Mouse (Mus musculus) spleen, adult 2 months (tissue): ENCODE results near the gene Hnrnpa2b1. TPM values are rescaled to one million over a fixed set of nuclear protein-coding genes. Genes with fewer than 3 reads are reported as not detected.
A peak's percentile ranks its signal among the peaks of the same experiment; 100 is the strongest.

ENCODE experiments used
- DNase-seq, 2 experiments: peaks; one replicate each; pipeline versions ENCODE4 v3.0.0 to v3.0.0-alpha.2; 2012 to 2021; ENCODE audit warnings: low spot score in 2 of 2, low read depth in 1 of 2
- H3K27ac ChIP-seq: fragments of 200-500 bp; 2 replicates; pipeline ENCODE4 v1.5.1; 2012; ENCODE audit warnings: low read length, inconsistent platforms; ENCODE audit not compliant: insufficient read depth
- H3K27me3 ChIP-seq: fragments of 200-500 bp; 2 replicates; pipeline ENCODE4 v1.6.1; 2012; ENCODE audit warnings: mild to moderate bottlenecking, moderate library complexity, low read length, inconsistent platforms; ENCODE audit not compliant: control insufficient read depth, insufficient read depth
- H3K36me3 ChIP-seq: fragments of 200-500 bp; 2 replicates; pipeline ENCODE4 v1.6.1; 2012; ENCODE audit warnings: mild to moderate bottlenecking, low read length, inconsistent platforms; ENCODE audit not compliant: control insufficient read depth, insufficient read depth
- H3K4me1 ChIP-seq: fragments of 200-500 bp; 2 replicates; pipeline ENCODE4 v1.6.1; 2011; ENCODE audit warnings: inconsistent platforms; ENCODE audit not compliant: control insufficient read depth, insufficient read depth, insufficient read length
- H3K4me3 ChIP-seq: fragments of 200-500 bp; 2 replicates; pipeline ENCODE4 v1.5.1; 2011; ENCODE audit warnings: mild to moderate bottlenecking, inconsistent platforms; ENCODE audit not compliant: insufficient read depth, insufficient read length; ENCODE audit errors: extremely low read depth
- CTCF ChIP-seq: fragments of 200-500 bp; IDR thresholded peaks from 2 replicates; pipeline ENCODE4 v1.5.1; 2011; ENCODE audit warnings: mild to moderate bottlenecking, inconsistent platforms; ENCODE audit not compliant: insufficient read depth, insufficient read length, insufficient replicate concordance; ENCODE audit errors: extremely low read depth
- POLR2A ChIP-seq: fragments of 200-500 bp; IDR thresholded peaks from 2 replicates; pipeline ENCODE4 v1.6.1; 2011; ENCODE audit warnings: low read depth, low read length, inconsistent platforms
- WGBS: fragments of 180-500 bp; shearing (Covaris S2); methylation state at CpG from one replicate; pipeline ENCODE4 v1.1.7; 2018; 5-methylcytosine and 5-hydroxymethylcytosine counted together
- polyA plus RNA-seq: library from polyadenylated mRNA; depleted of rRNA; stranded (reverse); fragments of >200 nt; gene quantifications from 2 replicates; pipeline ENCODE4 v1.2.3, GENCODE M21; 2012; rRNA removed

Hnrnpa2b1 gene
- polyA plus RNA-seq: 37.4 and 47.3 TPM in 2 replicates

DNA sequence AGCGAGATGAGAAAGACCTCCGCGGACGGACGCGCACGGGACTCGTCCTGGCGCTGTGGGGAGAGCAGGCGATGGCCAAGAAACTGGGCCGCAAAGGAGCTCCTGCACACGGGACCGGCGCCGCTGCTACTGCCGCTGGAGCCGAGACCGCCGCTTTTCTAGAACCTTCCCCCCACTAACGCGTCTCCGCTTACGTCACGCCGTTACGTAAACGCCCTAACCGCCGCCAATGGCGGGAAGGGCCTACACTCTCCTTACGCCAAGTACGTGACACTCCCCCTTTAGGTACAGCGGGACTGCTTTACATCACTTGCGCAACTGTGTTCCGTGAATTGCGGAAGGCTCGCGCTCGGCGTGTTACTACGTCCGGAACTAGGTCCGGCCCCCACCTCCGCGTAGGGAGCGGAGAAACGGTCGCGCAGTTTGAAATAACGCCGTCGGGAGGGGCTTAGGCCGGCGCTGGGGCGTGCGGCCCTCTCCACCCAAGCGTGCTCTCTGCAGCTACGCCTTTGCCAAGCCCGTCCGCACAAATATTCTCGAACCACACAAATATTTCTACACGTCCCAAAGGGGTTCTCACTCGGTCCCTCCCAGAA, at the start of gene Hnrnpa2b1:
Gene Hnrnpa2b1 (minus strand): TSS at position 180 of the 596 bp plus-strand sequence.
- peak; percentile 92 to 99 for DNase-seq
- peak within 1 kb of the TSS; percentile 100 for H3K27ac ChIP-seq
- TF ChIP-seq POLR2A: peak; percentile 99
- TF ChIP-seq CTCF: no peak
- H3K27me3 ChIP-seq: no peaks in the 10 kb centered on the region
- under 1% methylated on average over 63 of the region's 63 CpGs for WGBS
- peak within 1 kb of the TSS; percentile 99 for H3K4me3 ChIP-seq
- H3K4me1 ChIP-seq: peaks cover 5% of the 10 kb centered on the region
- H3K36me3 ChIP-seq: peaks cover 13% of the 10 kb centered on the region

DNA sequence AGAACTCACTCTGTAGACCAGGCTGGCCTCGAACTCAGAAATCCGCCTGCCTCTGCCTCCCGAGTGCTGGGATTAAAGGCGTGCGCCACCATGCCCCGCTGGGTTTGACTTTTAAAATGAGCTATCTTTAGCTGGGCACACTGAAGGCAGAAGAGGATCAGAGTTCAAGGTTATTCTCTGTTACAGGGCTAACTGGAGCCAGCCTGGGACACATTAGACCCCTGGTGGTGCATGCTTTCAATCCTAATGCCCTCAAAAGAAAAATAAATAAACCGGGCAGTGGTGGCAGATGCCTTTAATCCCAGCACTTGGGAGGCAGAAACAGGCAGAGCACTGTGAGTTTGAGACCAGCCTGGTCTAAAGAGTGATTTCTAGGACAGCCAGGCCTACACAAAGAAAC, 45.2 kb upstream of the Hnrnpa2b1 start:
- Histone ChIP-seq H3K27me3 (no peaks in the 10 kb centered on the region), H3K4me1 (no peaks in the 10 kb centered on the region; the same call in 1 of the 2 replicates), H3K36me3 (no peaks in the 10 kb centered on the region), H3K27ac (no peak overlapping the region), H3K4me3 (no peak overlapping the region)
- WGBS: 94% methylated on average over 7 of the region's 7 CpGs
- TF ChIP-seq CTCF (no peak), POLR2A (no peak)
- DNase-seq: no peak

DNA sequence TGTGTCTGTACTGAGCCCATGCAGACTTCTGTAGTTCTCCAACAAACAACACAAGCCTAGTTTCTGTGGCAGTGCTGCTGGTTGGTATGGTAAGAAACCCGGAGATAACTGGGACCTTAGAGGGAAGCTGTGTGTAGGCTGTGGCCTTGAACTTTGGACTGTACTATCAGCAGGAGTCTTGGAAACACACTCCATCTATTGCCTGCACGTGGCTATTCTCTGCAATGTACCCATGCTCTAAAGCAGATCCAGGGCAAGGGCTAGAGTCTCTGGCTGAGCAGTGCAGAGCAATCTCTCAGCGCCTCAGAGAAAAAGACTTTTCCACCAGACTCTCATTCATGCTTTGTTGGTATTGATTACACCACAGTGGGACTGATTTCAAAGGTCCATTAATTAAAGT, 44.1 kb upstream of the Hnrnpa2b1 start:
- DNase-seq: no peak
- TF ChIP-seq POLR2A: no peak
- no peak for TF ChIP-seq CTCF
- H3K27me3 ChIP-seq: no peaks in the 10 kb centered on the region
- no peaks in the 10 kb centered on the region for H3K36me3 ChIP-seq
- 78% methylated on average over 3 of the region's 3 CpGs for WGBS
- no peak overlapping the region for H3K4me3 ChIP-seq
- no peaks in the 10 kb centered on the region; the same call in 1 of the 2 replicates for H3K4me1 ChIP-seq
- no peak overlapping the region for H3K27ac ChIP-seq

DNA sequence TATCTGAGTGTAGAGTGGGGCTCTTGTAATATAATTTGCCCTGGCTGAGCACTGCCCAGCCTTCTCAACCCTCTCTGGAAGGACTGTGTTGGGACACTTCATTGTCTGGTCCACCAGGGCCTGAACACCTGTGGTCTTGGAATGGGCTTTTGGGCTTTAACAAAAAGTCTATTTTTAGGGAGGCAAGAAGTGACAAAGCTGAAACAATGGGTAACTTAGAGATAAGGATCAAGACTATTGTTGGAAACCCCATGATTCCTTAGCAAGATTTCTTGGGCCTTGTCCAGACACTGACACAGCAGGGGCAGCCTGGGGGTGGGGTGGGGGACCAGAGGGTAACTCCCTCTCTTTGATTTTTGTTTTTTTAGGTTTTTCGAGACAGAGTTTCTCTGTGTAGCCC, 41.3 kb upstream of the Hnrnpa2b1 start:
- no peaks in the 10 kb centered on the region for H3K36me3 ChIP-seq
- H3K27me3 ChIP-seq: no peaks in the 10 kb centered on the region
- whole genome bisulfite sequencing: 79% methylated on average over 1 of the region's 1 CpGs
- no peaks in the 10 kb centered on the region; the same call in 1 of the 2 replicates for H3K4me1 ChIP-seq
- no peak overlapping the region for H3K4me3 ChIP-seq
- no peak overlapping the region for H3K27ac ChIP-seq
- TF ChIP-seq CTCF (no peak), POLR2A (no peak)
- DNase-seq: no peak

DNA sequence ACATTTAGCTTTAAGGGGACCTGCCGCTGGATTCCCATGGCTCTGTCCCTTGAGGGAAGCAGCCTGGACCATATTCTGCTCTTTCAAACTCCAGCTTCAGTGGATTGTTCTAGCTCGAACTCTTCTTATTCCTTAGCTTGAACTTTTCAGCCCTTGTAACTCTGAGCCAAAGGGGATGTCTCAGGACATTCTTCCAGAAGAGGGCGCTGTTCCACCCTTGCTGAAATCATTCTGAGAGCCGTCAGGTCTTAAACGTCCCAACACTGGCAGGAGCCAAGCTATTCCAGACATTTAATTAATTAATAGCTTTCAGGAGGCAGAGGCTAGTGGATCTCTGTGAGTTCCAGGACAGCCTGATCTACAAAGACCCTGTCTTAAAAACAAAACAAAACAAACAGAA, 40.4 kb upstream of the Hnrnpa2b1 start:
- Histone ChIP-seq H3K36me3 (no peaks in the 10 kb centered on the region), H3K27me3 (no peaks in the 10 kb centered on the region), H3K4me1 (no peaks in the 10 kb centered on the region; the same call in 1 of the 2 replicates), H3K4me3 (no peak overlapping the region), H3K27ac (no peak overlapping the region)
- TF ChIP-seq POLR2A (no peak), CTCF (peak; percentile 28; the same call in 1 of the 2 replicates)
- DNase-seq: peak; percentile 22 to 48
- 20% methylated on average over 5 of the region's 5 CpGs for WGBS

DNA sequence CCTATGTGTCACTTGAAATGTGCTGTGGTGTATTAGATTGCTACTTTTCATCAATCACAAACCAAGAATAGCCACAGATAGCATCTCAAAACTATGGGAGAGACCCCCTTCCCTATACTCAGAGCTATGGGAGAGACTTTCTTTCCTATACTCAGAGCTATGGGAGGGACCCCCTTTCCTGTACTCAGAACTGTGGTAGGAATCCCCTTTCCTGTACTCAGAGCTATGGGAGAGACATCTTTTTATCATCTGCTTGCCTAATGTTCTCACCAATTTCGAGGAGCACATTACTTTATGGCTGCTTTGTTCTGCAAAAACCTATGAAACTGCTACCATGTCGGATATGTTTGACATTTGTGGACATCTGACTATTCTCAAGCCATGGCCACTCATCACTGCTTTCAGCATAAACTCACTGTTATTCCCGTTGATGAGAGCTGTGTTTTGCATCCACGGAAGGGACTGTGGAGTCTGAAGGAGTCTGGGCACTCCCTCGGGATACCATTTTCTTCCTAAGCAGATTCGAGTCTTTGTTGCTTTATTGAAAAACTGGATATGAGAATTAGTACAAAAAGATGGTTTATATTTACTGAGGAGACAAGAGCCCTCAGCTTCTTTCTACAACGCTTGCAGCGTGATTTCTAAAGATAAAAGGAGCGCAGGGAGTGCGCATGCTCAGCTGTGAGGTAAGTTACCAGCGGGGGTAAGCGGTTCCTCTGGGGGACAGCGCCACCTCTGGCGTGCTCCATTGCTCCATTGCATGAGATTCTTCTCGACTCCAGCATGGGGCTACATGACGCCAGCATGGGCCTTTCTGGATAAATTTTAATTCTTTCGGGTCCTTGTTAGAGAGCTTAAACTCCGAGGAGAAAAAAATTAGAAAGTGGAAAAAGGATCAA, 39.3 kb upstream of the Hnrnpa2b1 start:
- WGBS: 26% methylated on average over 18 of the region's 18 CpGs
- no peak overlapping the region for H3K27ac ChIP-seq
- H3K36me3 ChIP-seq: no peaks in the 10 kb centered on the region
- DNase-seq: peak; percentile 65 to 70
- TF ChIP-seq CTCF (peak; percentile 77; the same call in 1 of the 2 replicates), POLR2A (no peak)
- no peak overlapping the region for H3K4me3 ChIP-seq
- H3K27me3 ChIP-seq: no peaks in the 10 kb centered on the region
- H3K4me1 ChIP-seq: no peaks in the 10 kb centered on the region; the same call in 1 of the 2 replicates
